Comparison of ENCODE assay signal across 8 mouse cellular contexts in genomic region chr6:122873871-122874719, GRCm38 (mm10). TPM values are rescaled to one million over a fixed set of nuclear protein-coding genes. Genes with fewer than 3 reads are reported as not detected.
DNase-seq lines count a peak whose midpoint lies in the region; ATAC-seq and TF ChIP-seq lines count a peak whose summit lies in the region.

TSS of gene Necap1 (plus strand) at chr6:122874474.

- H3K9ac ChIP-seq in MEL (ENCODE audit: control insufficient read depth, low read depth, low read length, poor library complexity, severe bottlenecking): peak within 1 kb of the TSS; percentile 99
- H3K9ac ChIP-seq in forebrain, postnatal 0 days: peak within 1 kb of the TSS; percentile 88
- peak within 1 kb of the TSS; percentile 92 for H3K9ac ChIP-seq in lung, embryonic 15.5 days

- 5% methylated on average over 43 of the region's 43 CpGs for WGBS in cerebellum, adult 2 months
- WGBS in forebrain, postnatal 0 days: 7% methylated on average over 43 of the region's 43 CpGs
- WGBS in lung, embryonic 15.5 days: 7% methylated on average over 43 of the region's 43 CpGs

- TF ChIP-seq CTCF in MEL (IDR thresholded peaks at IDR 0.05 in 2 of 3, conservative IDR thresholded peaks at IDR 0.05 in 1 of 3; ENCODE audit: control insufficient read depth in 1 of 3, insufficient read depth in 1 of 3, low read depth in 2 of 3, low read length in 3 of 3, poor library complexity in 1 of 3, severe bottlenecking in 1 of 3): peak; percentile 59 to 90 (median 80); a peak in 5 of 6 replicates
- peak; percentile 81 for TF ChIP-seq CTCF in cerebellum, adult 2 months (IDR thresholded peaks at IDR 0.05; ENCODE audit: borderline replicate concordance, insufficient read depth, low read depth, low read length)
- TF ChIP-seq CTCF in forebrain, postnatal 0 days (IDR thresholded peaks at IDR 0.05; ENCODE audit: low read depth): peak; percentile 87

- peak within 1 kb of the TSS; percentile 50 for H3K4me2 ChIP-seq in forebrain, postnatal 0 days (ENCODE audit: low read depth)
- H3K4me2 ChIP-seq in lung, embryonic 15.5 days: peak within 1 kb of the TSS; percentile 55

- peaks cover 2 to 6% of the 10 kb centered on the region in 2 experiments; a peak in 2 of 4 replicates for H3K4me1 ChIP-seq in MEL (ENCODE audit: control insufficient read depth in 1 of 2, insufficient read depth in 2 of 2, low read length in 2 of 2)
- H3K4me1 ChIP-seq in cerebellum, adult 2 months (ENCODE audit: control insufficient read depth, insufficient read depth, low read length): peaks cover 3% of the 10 kb centered on the region; the same call in 1 of the 2 replicates
- H3K4me1 ChIP-seq in forebrain, postnatal 0 days (ENCODE audit: insufficient read depth): peaks cover 6% of the 10 kb centered on the region
- peaks cover 11% of the 10 kb centered on the region for H3K4me1 ChIP-seq in lung, embryonic 15.5 days

- no peak; a peak in 1 of 4 replicates for TF ChIP-seq EP300 in MEL (IDR thresholded peaks at IDR 0.05; ENCODE audit: low read depth in 1 of 2, low read length in 2 of 2)

- peak; percentile 48 for TF ChIP-seq RAD21 in MEL (IDR thresholded peaks at IDR 0.05; ENCODE audit: low read depth, low read length)

- peak; percentile 74 to 89 for TF ChIP-seq POLR2A in MEL (IDR thresholded peaks at IDR 0.05; ENCODE audit: control insufficient read depth in 1 of 2, insufficient read depth in 1 of 2, low read depth in 1 of 2, low read length in 2 of 2, poor library complexity in 1 of 2)
- TF ChIP-seq POLR2A in cerebellum, adult 2 months (IDR thresholded peaks at IDR 0.05; ENCODE audit: borderline replicate concordance, insufficient read depth, low read length): peak; percentile 79

- no peaks in the 10 kb centered on the region for H3K27me3 ChIP-seq in MEL (ENCODE audit: control insufficient read depth in 1 of 2, insufficient read depth in 2 of 2, low read length in 2 of 2)
- no peaks in the 10 kb centered on the region for H3K27me3 ChIP-seq in cerebellum, adult 2 months (ENCODE audit: control insufficient read depth, insufficient read depth, low read length)
- no peaks in the 10 kb centered on the region for H3K27me3 ChIP-seq in forebrain, postnatal 0 days (ENCODE audit: insufficient read depth, low read length)
- H3K27me3 ChIP-seq in lung, embryonic 15.5 days: no peaks in the 10 kb centered on the region

- H3K4me3 ChIP-seq in MEL (ENCODE audit: control insufficient read depth in 1 of 2, insufficient read depth in 1 of 2, low read depth in 2 of 2, low read length in 2 of 2): peak within 1 kb of the TSS; percentile 83 to 100
- peak within 1 kb of the TSS; percentile 77 for H3K4me3 ChIP-seq in cerebellum, adult 2 months (replicated peaks; ENCODE audit: insufficient read depth, low read depth, low read length)
- H3K4me3 ChIP-seq in forebrain, postnatal 0 days (ENCODE audit: low read depth, low read length): peak within 1 kb of the TSS; percentile 97
- peak within 1 kb of the TSS; percentile 93 for H3K4me3 ChIP-seq in lung, embryonic 15.5 days

- peaks cover 24% of the 10 kb centered on the region for H3K79me2 ChIP-seq in MEL (ENCODE audit: control insufficient read depth, insufficient read depth, low read length, poor library complexity)

- H3K36me3 ChIP-seq in MEL (ENCODE audit: control insufficient read depth in 1 of 2, insufficient read depth in 2 of 2, low read length in 2 of 2): peaks cover 3 to 15% of the 10 kb centered on the region in 2 experiments
- peaks cover 8% of the 10 kb centered on the region; the same call in 1 of the 2 replicates for H3K36me3 ChIP-seq in forebrain, postnatal 0 days (ENCODE audit: insufficient read depth)
- peaks cover 8% of the 10 kb centered on the region; the same call in 1 of the 2 replicates for H3K36me3 ChIP-seq in lung, embryonic 15.5 days

- peak within 1 kb of the TSS; percentile 50 for H3K27ac ChIP-seq in MEL (ENCODE audit: control insufficient read depth, low read depth, low read length)
- H3K27ac ChIP-seq in cerebellum, adult 2 months (ENCODE audit: insufficient read depth, low read length): peak within 1 kb of the TSS; percentile 84
- peak within 1 kb of the TSS; percentile 94 for H3K27ac ChIP-seq in forebrain, postnatal 0 days (ENCODE audit: low read depth, low read length)
- H3K27ac ChIP-seq in lung, embryonic 15.5 days: peak within 1 kb of the TSS; percentile 88

- peak; percentile 98 for ATAC-seq in forebrain, postnatal 0 days
- peak; percentile 96 for ATAC-seq in lung, embryonic 15.5 days (ENCODE audit: borderline replicate concordance, extremely low read depth, low FRiP score, low TSS enrichment)

- no peaks in the 10 kb centered on the region for H3K9me3 ChIP-seq in MEL (replicated peaks; ENCODE audit: insufficient read depth, low read length)
- H3K9me3 ChIP-seq in forebrain, postnatal 0 days (ENCODE audit: low read length): no peaks in the 10 kb centered on the region
- no peaks in the 10 kb centered on the region for H3K9me3 ChIP-seq in lung, embryonic 15.5 days

- peak; percentile 97 for DNase-seq in MEL (ENCODE audit: low read depth, low spot score)
- DNase-seq in cerebellum, adult 2 months: peak; percentile 97 to 99
- peak; percentile 99 for DNase-seq in forebrain, postnatal 0 days
- DNase-seq in heart, postnatal 4 days: peak; percentile 99
- DNase-seq in layer of hippocampus, adult 8-10 months (ENCODE audit: low spot score in 2 of 2): peak; percentile 96 to 99
- DNase-seq in ovary, adult 18-20 months (ENCODE audit: low spot score): peak; percentile 89
- peak; percentile 96 for DNase-seq in thymus, postnatal 0 days (ENCODE audit: low spot score)

TF ChIP-seq in MEL, 35 proteins besides CTCF, POLR2A, EP300 and RAD21:
- TF ChIP-seq TAL1 (IDR thresholded peaks at IDR 0.05; ENCODE audit: low read length) (no peak), NRF1 (IDR thresholded peaks at IDR 0.05; ENCODE audit: insufficient read depth, low read depth, low read length, poor library complexity, severe bottlenecking) (no peak), HCFC1 (IDR thresholded peaks at IDR 0.05; ENCODE audit: low read depth, low read length) (peak; percentile 89), USF1 (IDR thresholded peaks at IDR 0.05; ENCODE audit: low read depth, low read length) (no peak), CHD2 (IDR thresholded peaks at IDR 0.05; ENCODE audit: low read length) (no peak), POLR2AphosphoS5 (IDR thresholded peaks at IDR 0.05; ENCODE audit: borderline replicate concordance, low read depth, low read length) (no peak), TBP (IDR thresholded peaks at IDR 0.05; ENCODE audit: low read depth, low read length) (peak; percentile 77), NELFE (IDR thresholded peaks at IDR 0.05; ENCODE audit: low read depth, low read length) (peak; percentile 91), RCOR1 (IDR thresholded peaks at IDR 0.05; ENCODE audit: low read depth, low read length) (no peak), MXI1 (IDR thresholded peaks at IDR 0.05; ENCODE audit: low read depth, low read length) (no peak), TCF12 (IDR thresholded peaks at IDR 0.05; ENCODE audit: low read depth, low read length) (peak; percentile 81), ZMIZ1 (IDR thresholded peaks at IDR 0.05; ENCODE audit: low read depth, low read length) (peak; percentile 80; the same call in 1 of the 2 replicates), BHLHE40 (IDR thresholded peaks at IDR 0.05; ENCODE audit: borderline replicate concordance, low read depth, low read length) (no peak), MAZ (IDR thresholded peaks at IDR 0.05; ENCODE audit: low read depth, low read length) (peak; percentile 86; the same call in 1 of the 2 replicates), SIN3A (IDR thresholded peaks at IDR 0.05; ENCODE audit: low read length) (peak; percentile 72), KAT2A (conservative IDR thresholded peaks at IDR 0.05; ENCODE audit: low read depth, low read length) (no peak), ELF1 (IDR thresholded peaks at IDR 0.05; ENCODE audit: low read depth, low read length) (no peak), POLR2AphosphoS2 (IDR thresholded peaks at IDR 0.05; ENCODE audit: low read length) (peak; percentile 73; the same call in 1 of the 2 replicates), MYB (IDR thresholded peaks at IDR 0.05; ENCODE audit: low read depth, low read length) (0 out of 2 replicates have a peak, but pooled peaks have one; percentile 9), MYC (IDR thresholded peaks at IDR 0.05; ENCODE audit: low read depth, low read length) (no peak; the same call in 1 of the 2 replicates), ZNF384 (IDR thresholded peaks at IDR 0.05; ENCODE audit: low read depth, low read length) (peak; percentile 53; the same call in 1 of the 2 replicates), SMC3 (IDR thresholded peaks at IDR 0.05; ENCODE audit: low read depth, low read length) (peak; percentile 51), CHD1 (IDR thresholded peaks at IDR 0.05; ENCODE audit: low read depth, low read length) (no peak; the same call in 1 of the 2 replicates)

RNA-seq across cellular contexts. Expression of gene Necap1, which starts in this region (rescaled TPM):
- total RNA-seq in MEL (2012; rRNA removed): 11.7 and 11.9 TPM in 2 replicates
- polyA plus RNA-seq in MEL (2012; ENCODE audit: insufficient read depth in 1 of 2, insufficient read length in 2 of 2, low read depth in 1 of 2, low replicate concordance in 2 of 2, missing spikeins in 1 of 2): 10 to 100 TPM in 1 of 2 experiments, not detected in 1; 19.1 TPM
- polyA plus RNA-seq in cerebellum, adult 2 months (2012; rRNA removed): 174 and 176 TPM in 2 replicates
- total RNA-seq in forebrain, postnatal 0 days (2014; rRNA removed): 131 and 146 TPM in 2 replicates
- 134 and 152 TPM in 2 replicates for polyA plus RNA-seq in forebrain, postnatal 0 days (2015; fragmentation: Nextera tagmentation; extraction: Ambion mirVana)
- 10 to 100 TPM; 32.8 to 35.5 TPM for total RNA-seq in heart, postnatal 4 days (2021)
- total RNA-seq in layer of hippocampus, adult 8-10 months (2022): 100 to 1,000 TPM; 186 to 214 (median 206) TPM
- polyA plus RNA-seq in lung, embryonic 15.5 days (2015; fragmentation: Nextera tagmentation; extraction: Ambion mirVana): 46.0 and 48.1 TPM in 2 replicates
- 26.9 and 29.2 TPM in 2 replicates for polyA plus RNA-seq in thymus, postnatal 0 days (2015; fragmentation: Nextera tagmentation; extraction: Ambion mirVana)

Comparison
In these comparisons a context has a peak if more than half of its experiments do, and no peak if none do; other contexts are left out.
1. Peak in every context shown above with its lines: DNase-seq, ATAC-seq, H3K4me3 ChIP-seq and H3K27ac ChIP-seq.